Mouse (Mus musculus): ENCODE data around the gene Anp32a. TPM values are rescaled to one million over a fixed set of nuclear protein-coding genes. Genes with fewer than 3 reads are reported as not detected.

Anp32a gene
- polyA plus RNA-seq, 1 experiment from 2014 or later: 220 TPM

DNA sequence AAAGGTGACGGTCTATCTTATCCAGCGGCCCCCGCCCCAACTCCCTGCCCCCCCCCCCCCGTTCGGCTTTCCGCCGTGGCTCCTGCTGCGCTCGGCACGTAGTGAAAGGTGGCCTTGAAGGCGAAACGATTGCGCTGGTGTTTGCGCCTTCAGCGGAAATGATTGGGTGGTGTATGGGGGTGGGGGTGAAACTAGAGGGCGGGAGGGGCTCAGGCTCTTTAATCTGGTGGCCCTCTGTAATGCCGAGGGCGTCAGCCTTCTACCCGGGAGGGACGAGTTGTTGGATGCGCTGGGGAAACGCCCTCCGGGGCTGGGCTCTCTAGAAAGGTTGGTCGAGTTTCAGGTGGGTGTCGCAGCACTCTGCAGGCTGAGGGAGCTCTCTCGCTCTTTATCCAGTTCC, 3.5 kb downstream of the Anp32a start:
- no peaks in the 10 kb centered on the region for H3K27me3 ChIP-seq (ENCODE audit: control insufficient read depth, insufficient read depth, low read length)
- DNase-seq (ENCODE audit: low spot score) (peak; percentile 61), ATAC-seq (ENCODE audit: low FRiP score) (no peak)
- peak overlapping the region; percentile 88 for H3K4me2 ChIP-seq (replicated peaks; ENCODE audit: low read depth, low read length)
- H3K4me3 ChIP-seq (ENCODE audit: low read depth, low read length): peak overlapping the region; percentile 78
- peak overlapping the region; percentile 96 for H3K27ac ChIP-seq (ENCODE audit: low read depth, low read length)
- no peaks in the 10 kb centered on the region for H3K9me3 ChIP-seq (ENCODE audit: control insufficient read depth, low read length)
- 0% methylated on average over 26 of the region's 26 CpGs for WGBS
- H3K4me1 ChIP-seq (replicated peaks; ENCODE audit: control insufficient read depth, insufficient read depth, low read length): peaks cover 7% of the 10 kb centered on the region
- peak overlapping the region; percentile 76 for H3K9ac ChIP-seq (ENCODE audit: low read depth, low read length)
- H3K36me3 ChIP-seq (ENCODE audit: control insufficient read depth, insufficient read depth, low read length): no peaks in the 10 kb centered on the region

DNA sequence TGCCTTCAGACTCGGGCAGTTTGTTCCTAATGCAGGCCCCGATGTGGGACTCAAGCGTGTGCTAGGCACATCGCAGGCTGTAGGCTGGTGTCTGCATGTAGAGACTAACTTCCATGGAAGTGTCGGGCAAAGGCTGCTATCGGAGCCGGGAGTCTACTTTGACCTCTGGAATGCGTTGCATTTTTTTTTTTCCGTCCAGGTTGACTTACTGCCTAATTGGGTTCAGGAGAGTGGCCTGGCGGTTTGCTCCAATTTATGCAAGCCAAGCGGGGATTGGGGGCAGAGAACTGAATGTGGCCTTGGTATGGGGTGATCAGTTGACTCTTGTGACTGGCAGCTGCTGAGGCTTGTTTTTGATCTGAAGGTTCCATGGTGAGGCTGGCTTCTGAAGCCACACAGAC, 4.0 kb downstream of the Anp32a start:
- H3K9ac ChIP-seq (ENCODE audit: low read depth, low read length): peak overlapping the region; percentile 76
- H3K4me3 ChIP-seq (ENCODE audit: low read depth, low read length): peak overlapping the region; percentile 78
- no peaks in the 10 kb centered on the region for H3K9me3 ChIP-seq (ENCODE audit: control insufficient read depth, low read length)
- H3K27ac ChIP-seq (ENCODE audit: low read depth, low read length): peak overlapping the region; percentile 96
- H3K27me3 ChIP-seq (ENCODE audit: control insufficient read depth, insufficient read depth, low read length): no peaks in the 10 kb centered on the region
- 14% methylated on average over 11 of the region's 11 CpGs for WGBS
- H3K36me3 ChIP-seq (ENCODE audit: control insufficient read depth, insufficient read depth, low read length): no peaks in the 10 kb centered on the region
- no peak for DNase-seq (ENCODE audit: low spot score)
- H3K4me1 ChIP-seq (replicated peaks; ENCODE audit: control insufficient read depth, insufficient read depth, low read length): peaks cover 7% of the 10 kb centered on the region
- H3K4me2 ChIP-seq (replicated peaks; ENCODE audit: low read depth, low read length): peak overlapping the region; percentile 88
- no peak for ATAC-seq (ENCODE audit: low FRiP score)

DNA sequence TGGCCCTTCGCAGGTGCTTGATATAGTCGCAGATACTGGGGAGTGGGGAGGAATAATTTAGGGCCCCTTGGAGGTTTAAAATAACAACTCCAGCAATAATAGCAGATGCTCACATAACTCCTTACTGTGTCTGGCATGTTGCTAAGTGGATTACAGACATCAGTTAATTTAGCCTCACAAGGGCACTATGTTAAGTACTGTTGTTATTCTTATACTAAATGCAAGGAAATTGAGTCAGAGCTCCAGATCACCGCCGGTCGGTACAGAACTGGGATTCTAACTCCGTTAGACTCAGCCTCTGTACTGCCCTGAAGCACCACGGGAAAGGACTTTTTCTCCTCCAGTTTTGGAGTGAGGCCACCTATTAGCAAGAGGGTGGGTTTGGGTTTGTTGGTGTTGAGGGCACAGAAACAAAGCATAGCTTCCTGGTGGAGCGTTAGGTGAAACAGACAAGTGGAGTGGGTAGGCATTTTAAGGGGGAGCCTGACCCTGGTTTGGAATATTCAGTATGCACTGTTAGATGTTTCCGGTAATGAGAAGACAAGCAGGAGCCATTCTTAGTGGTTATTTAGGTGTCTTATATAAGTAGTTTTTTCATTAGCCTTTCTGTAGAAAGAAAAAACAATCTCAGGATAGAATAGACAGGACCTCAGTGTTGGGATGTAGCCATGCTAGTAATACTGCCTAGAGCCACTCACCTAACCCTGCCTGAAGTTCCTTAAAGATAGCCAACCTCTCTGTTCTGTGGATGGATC, 4.7 kb downstream of the Anp32a start:
- no peaks in the 10 kb centered on the region for H3K9me3 ChIP-seq (ENCODE audit: control insufficient read depth, low read length)
- WGBS: 65% methylated on average over 9 of the region's 9 CpGs

DNA sequence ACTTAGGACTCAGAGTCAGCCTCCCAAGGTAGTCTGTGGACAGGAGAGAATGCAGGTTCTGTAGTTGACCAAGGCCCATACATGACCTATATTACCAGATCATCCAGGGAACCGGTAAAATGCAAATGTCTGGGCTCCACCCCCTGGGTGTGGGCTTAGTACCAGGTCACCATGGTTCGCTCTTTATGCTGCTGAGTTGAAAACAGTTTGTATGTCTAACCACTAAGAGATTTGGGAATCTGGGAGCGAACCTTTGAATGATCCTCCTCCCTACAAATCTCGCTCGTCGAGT, 5.2 kb downstream of the Anp32a start:
- WGBS: 71% methylated on average over 6 of the region's 6 CpGs
- no peak for DNase-seq (ENCODE audit: low spot score)
- no peaks in the 10 kb centered on the region for H3K36me3 ChIP-seq (ENCODE audit: control insufficient read depth, insufficient read depth, low read length)
- no peak overlapping the region for H3K27ac ChIP-seq (ENCODE audit: low read depth, low read length)
- H3K4me3 ChIP-seq (ENCODE audit: low read depth, low read length): no peak overlapping the region
- H3K9ac ChIP-seq (ENCODE audit: low read depth, low read length): no peak overlapping the region
- no peaks in the 10 kb centered on the region for H3K27me3 ChIP-seq (ENCODE audit: control insufficient read depth, insufficient read depth, low read length)
- H3K4me1 ChIP-seq (replicated peaks; ENCODE audit: control insufficient read depth, insufficient read depth, low read length): peaks cover 7% of the 10 kb centered on the region
- ATAC-seq (ENCODE audit: low FRiP score): no peak
- H3K4me2 ChIP-seq (replicated peaks; ENCODE audit: low read depth, low read length): no peak overlapping the region
- H3K9me3 ChIP-seq (ENCODE audit: control insufficient read depth, low read length): no peaks in the 10 kb centered on the region

More for the DNA sequence above, 4.7 kb downstream of the Anp32a start:
- Histone ChIP-seq H3K27me3 (ENCODE audit: control insufficient read depth, insufficient read depth, low read length) (no peaks in the 10 kb centered on the region), H3K36me3 (ENCODE audit: control insufficient read depth, insufficient read depth, low read length) (no peaks in the 10 kb centered on the region), H3K4me3 (ENCODE audit: low read depth, low read length) (peak overlapping the region; percentile 78), H3K4me2 (replicated peaks; ENCODE audit: low read depth, low read length) (peak overlapping the region; percentile 88), H3K27ac (ENCODE audit: low read depth, low read length) (no peak overlapping the region), H3K4me1 (replicated peaks; ENCODE audit: control insufficient read depth, insufficient read depth, low read length) (peaks cover 7% of the 10 kb centered on the region), H3K9ac (ENCODE audit: low read depth, low read length) (peak overlapping the region; percentile 5; the same call in 1 of the 2 replicates)
- DNase-seq (ENCODE audit: low spot score) (no peak), ATAC-seq (ENCODE audit: low FRiP score) (no peak)

- ATAC-seq (ENCODE audit: low FRiP score) (no peak), DNase-seq (ENCODE audit: low spot score) (no peak)
- no peaks in the 10 kb centered on the region for H3K36me3 ChIP-seq (ENCODE audit: control insufficient read depth, insufficient read depth, low read length)
- no peak overlapping the region for H3K4me2 ChIP-seq (replicated peaks; ENCODE audit: low read depth, low read length)
- H3K9ac ChIP-seq (ENCODE audit: low read depth, low read length): no peak overlapping the region
- 89% methylated on average over 5 of the region's 5 CpGs for WGBS
- H3K27me3 ChIP-seq (ENCODE audit: control insufficient read depth, insufficient read depth, low read length): no peaks in the 10 kb centered on the region
- H3K4me3 ChIP-seq (ENCODE audit: low read depth, low read length): no peak overlapping the region
- H3K27ac ChIP-seq (ENCODE audit: low read depth, low read length): no peak overlapping the region
- H3K4me1 ChIP-seq (replicated peaks; ENCODE audit: control insufficient read depth, insufficient read depth, low read length): peaks cover 7% of the 10 kb centered on the region
- H3K9me3 ChIP-seq (ENCODE audit: control insufficient read depth, low read length): no peaks in the 10 kb centered on the region
Observed at GRCm38 (mm10) chr9:62347201-62347600, 6.1 kb downstream of the Anp32a start.

DNA sequence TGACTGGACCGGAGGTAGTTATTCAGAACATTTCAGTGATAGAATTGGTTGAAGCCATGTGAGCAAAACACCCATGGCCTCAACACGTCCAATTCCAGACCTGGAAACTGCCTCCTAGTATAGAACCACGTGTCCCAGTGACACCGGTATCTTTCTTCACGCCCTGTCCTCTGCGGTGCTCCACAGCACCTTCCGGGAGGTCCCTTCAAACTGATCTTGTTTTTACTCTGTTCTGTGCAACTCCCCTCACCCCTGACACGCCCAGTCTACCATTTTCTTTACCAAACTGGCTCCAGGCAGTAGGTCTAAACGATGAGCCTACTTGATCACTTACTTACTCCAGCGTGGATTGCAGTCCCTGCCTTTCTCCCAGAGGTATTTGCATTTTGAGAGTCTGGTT, 7.0 kb downstream of the Anp32a start:
- H3K4me3 ChIP-seq (ENCODE audit: low read depth, low read length): no peak overlapping the region
- H3K27ac ChIP-seq (ENCODE audit: low read depth, low read length): no peak overlapping the region
- H3K4me2 ChIP-seq (replicated peaks; ENCODE audit: low read depth, low read length): no peak overlapping the region
- H3K9ac ChIP-seq (ENCODE audit: low read depth, low read length): no peak overlapping the region
- peaks cover 7% of the 10 kb centered on the region for H3K4me1 ChIP-seq (replicated peaks; ENCODE audit: control insufficient read depth, insufficient read depth, low read length)
- DNase-seq (ENCODE audit: low spot score) (no peak), ATAC-seq (ENCODE audit: low FRiP score) (no peak)
- H3K27me3 ChIP-seq (ENCODE audit: control insufficient read depth, insufficient read depth, low read length): no peaks in the 10 kb centered on the region
- H3K36me3 ChIP-seq (ENCODE audit: control insufficient read depth, insufficient read depth, low read length): no peaks in the 10 kb centered on the region
- WGBS: 88% methylated on average over 10 of the region's 10 CpGs
- H3K9me3 ChIP-seq (ENCODE audit: control insufficient read depth, low read length): no peaks in the 10 kb centered on the region

DNA sequence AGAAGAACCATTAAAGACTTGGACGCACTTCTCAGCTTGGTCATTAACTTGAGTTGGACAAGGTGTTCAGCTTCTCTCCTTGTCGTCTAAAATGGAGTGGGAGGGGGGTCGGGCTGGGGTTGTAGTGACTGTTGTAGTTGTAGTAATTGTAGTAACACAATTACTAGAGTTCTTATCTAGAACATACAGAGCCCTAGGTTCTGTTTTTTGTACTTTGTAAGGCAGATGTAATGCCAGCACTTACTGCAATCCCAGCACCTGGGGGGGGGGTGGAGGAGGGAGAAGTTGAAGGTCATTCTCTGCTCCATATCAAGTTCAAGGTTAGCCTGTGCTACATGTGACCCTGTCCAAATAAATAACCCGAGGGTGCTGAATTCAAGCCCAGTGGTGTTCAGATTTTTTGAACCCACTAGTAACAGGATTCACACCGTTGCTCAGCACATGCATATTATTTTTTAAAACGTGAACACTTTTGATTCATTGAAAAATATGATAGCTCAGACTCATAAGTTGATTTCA, 7.4 kb downstream of the Anp32a start:
- Histone ChIP-seq H3K4me2 (replicated peaks; ENCODE audit: low read depth, low read length) (no peak overlapping the region), H3K4me1 (replicated peaks; ENCODE audit: control insufficient read depth, insufficient read depth, low read length) (peaks cover 7% of the 10 kb centered on the region), H3K36me3 (ENCODE audit: control insufficient read depth, insufficient read depth, low read length) (no peaks in the 10 kb centered on the region), H3K9ac (ENCODE audit: low read depth, low read length) (no peak overlapping the region), H3K9me3 (ENCODE audit: control insufficient read depth, low read length) (no peaks in the 10 kb centered on the region), H3K4me3 (ENCODE audit: low read depth, low read length) (no peak overlapping the region), H3K27me3 (ENCODE audit: control insufficient read depth, insufficient read depth, low read length) (no peaks in the 10 kb centered on the region), H3K27ac (ENCODE audit: low read depth, low read length) (no peak overlapping the region)
- DNase-seq (ENCODE audit: low spot score) (no peak), ATAC-seq (ENCODE audit: low FRiP score) (no peak)
- 83% methylated on average over 6 of the region's 6 CpGs for WGBS

- DNase-seq (ENCODE audit: low spot score) (no peak), ATAC-seq (ENCODE audit: low FRiP score) (no peak)
- Histone ChIP-seq H3K27me3 (ENCODE audit: control insufficient read depth, insufficient read depth, low read length) (no peaks in the 10 kb centered on the region), H3K27ac (ENCODE audit: low read depth, low read length) (0 out of 2 replicates have a peak overlapping the region, but pooled peaks have one; percentile 3), H3K9ac (ENCODE audit: low read depth, low read length) (no peak overlapping the region), H3K36me3 (ENCODE audit: control insufficient read depth, insufficient read depth, low read length) (no peaks in the 10 kb centered on the region), H3K4me1 (replicated peaks; ENCODE audit: control insufficient read depth, insufficient read depth, low read length) (peaks cover 7% of the 10 kb centered on the region), H3K4me3 (ENCODE audit: low read depth, low read length) (no peak overlapping the region), H3K4me2 (replicated peaks; ENCODE audit: low read depth, low read length) (no peak overlapping the region), H3K9me3 (ENCODE audit: control insufficient read depth, low read length) (no peaks in the 10 kb centered on the region)
- 66% methylated on average over 15 of the region's 15 CpGs for WGBS
Observed at GRCm38 (mm10) chr9:62349250-62349649, 8.2 kb downstream of the Anp32a start.

- DNase-seq (ENCODE audit: low spot score) (no peak), ATAC-seq (ENCODE audit: low FRiP score) (no peak)
- Histone ChIP-seq H3K36me3 (ENCODE audit: control insufficient read depth, insufficient read depth, low read length) (no peaks in the 10 kb centered on the region), H3K9ac (ENCODE audit: low read depth, low read length) (no peak overlapping the region), H3K27ac (ENCODE audit: low read depth, low read length) (no peak overlapping the region), H3K4me3 (ENCODE audit: low read depth, low read length) (no peak overlapping the region), H3K9me3 (ENCODE audit: control insufficient read depth, low read length) (no peaks in the 10 kb centered on the region), H3K4me1 (replicated peaks; ENCODE audit: control insufficient read depth, insufficient read depth, low read length) (peaks cover 2% of the 10 kb centered on the region), H3K27me3 (ENCODE audit: control insufficient read depth, insufficient read depth, low read length) (no peaks in the 10 kb centered on the region), H3K4me2 (replicated peaks; ENCODE audit: low read depth, low read length) (no peak overlapping the region)
- WGBS: 66% methylated on average over 2 of the region's 2 CpGs
Observed at GRCm38 (mm10) chr9:62350721-62351120, 9.6 kb downstream of the Anp32a start.
